Mouse (Mus musculus): Measurements from ENCODE around the gene Sncb. TPM values are rescaled to one million over a fixed set of nuclear protein-coding genes. Genes with fewer than 3 reads are reported as not detected.

The Sncb gene
- polyA plus RNA-seq, 1 experiment from 2014 or later = 0.24 TPM

GRCm38 (mm10) chr13:54726131-54726530, 40.3 kb downstream of the Sncb start:
- 68% methylated on average over 11 of the region's 11 CpGs for WGBS
- H3K27me3 ChIP-seq (replicated peaks) = no peaks in the 10 kb centered on the region
- H3K4me1 ChIP-seq (replicated peaks) = no peaks in the 10 kb centered on the region
- no peak for ATAC-seq
- no peaks in the 10 kb centered on the region for H3K9me3 ChIP-seq
- no peak overlapping the region for H3K9ac ChIP-seq
- no peak overlapping the region for H3K4me3 ChIP-seq (replicated peaks)
- H3K4me2 ChIP-seq (replicated peaks) = no peak overlapping the region
- H3K27ac ChIP-seq = no peak overlapping the region
- peaks cover 4% of the 10 kb centered on the region; the same call in 1 of the 2 replicates for H3K36me3 ChIP-seq

GRCm38 (mm10) chr13:54723143-54723542, 43.3 kb downstream of the Sncb start:
- Histone ChIP-seq H3K4me3 (replicated peaks) (no peak overlapping the region), H3K4me2 (replicated peaks) (no peak overlapping the region), H3K9ac (no peak overlapping the region), H3K27ac (no peak overlapping the region), H3K4me1 (replicated peaks) (no peaks in the 10 kb centered on the region), H3K27me3 (replicated peaks) (no peaks in the 10 kb centered on the region), H3K36me3 (peaks cover 4% of the 10 kb centered on the region; the same call in 1 of the 2 replicates), H3K9me3 (no peaks in the 10 kb centered on the region)
- 90% methylated on average over 3 of the region's 3 CpGs for WGBS
- ATAC-seq = no peak

- Histone ChIP-seq H3K9me3 (no peaks in the 10 kb centered on the region), H3K4me3 (replicated peaks) (no peak overlapping the region), H3K9ac (no peak overlapping the region), H3K36me3 (0 out of 2 replicates have a peak, but pooled peaks cover under 1% of the 10 kb centered on the region), H3K27ac (no peak overlapping the region), H3K4me2 (replicated peaks) (no peak overlapping the region), H3K27me3 (replicated peaks) (no peaks in the 10 kb centered on the region), H3K4me1 (replicated peaks) (no peaks in the 10 kb centered on the region)
- 3% methylated on average over 5 of the region's 5 CpGs for WGBS
- no peak for ATAC-seq
These were observed 49.5 kb downstream of the Sncb start for GRCm38 (mm10) chr13:54716916-54717315.

GRCm38 (mm10) chr13:54714996-54715395, 51.4 kb downstream of the Sncb start:
- no peak overlapping the region for H3K27ac ChIP-seq
- H3K9me3 ChIP-seq = no peaks in the 10 kb centered on the region
- no peak overlapping the region for H3K9ac ChIP-seq
- no peaks in the 10 kb centered on the region for H3K27me3 ChIP-seq (replicated peaks)
- no peak overlapping the region for H3K4me2 ChIP-seq (replicated peaks)
- no peaks in the 10 kb centered on the region for H3K36me3 ChIP-seq
- no peak for ATAC-seq
- no peaks in the 10 kb centered on the region for H3K4me1 ChIP-seq (replicated peaks)
- WGBS = 55% methylated on average over 10 of the region's 10 CpGs
- no peak overlapping the region for H3K4me3 ChIP-seq (replicated peaks)

- Histone ChIP-seq H3K4me3 (replicated peaks) (no peak overlapping the region), H3K9me3 (no peaks in the 10 kb centered on the region), H3K4me2 (replicated peaks) (no peak overlapping the region), H3K36me3 (no peaks in the 10 kb centered on the region), H3K9ac (no peak overlapping the region), H3K4me1 (replicated peaks) (no peaks in the 10 kb centered on the region), H3K27ac (no peak overlapping the region), H3K27me3 (replicated peaks) (no peaks in the 10 kb centered on the region)
- ATAC-seq = no peak
- 50% methylated on average over 4 of the region's 4 CpGs for WGBS
These were observed 52.0 kb downstream of the Sncb start for GRCm38 (mm10) chr13:54714393-54714792.

- Histone ChIP-seq H3K9me3 (no peaks in the 10 kb centered on the region), H3K36me3 (no peaks in the 10 kb centered on the region), H3K27me3 (replicated peaks) (no peaks in the 10 kb centered on the region), H3K4me3 (replicated peaks) (no peak overlapping the region), H3K27ac (no peak overlapping the region), H3K4me2 (replicated peaks) (no peak overlapping the region), H3K4me1 (replicated peaks) (no peaks in the 10 kb centered on the region), H3K9ac (no peak overlapping the region)
- 86% methylated on average over 3 of the region's 3 CpGs for WGBS
- ATAC-seq = no peak
These were observed 55.5 kb downstream of the Sncb start for GRCm38 (mm10) chr13:54710866-54711265.

Other genes with a start within 250 kb of the Sncb start
- 107 and 110 TPM in 2 replicates for gene 4833439L19Rik, start 201.2 kb downstream of the Sncb start, polyA plus RNA-seq (2015; fragmentation: Nextera tagmentation; extraction: Ambion mirVana)
- gene Arl10, start 191.6 kb downstream of the Sncb start, polyA plus RNA-seq (2015; fragmentation: Nextera tagmentation; extraction: Ambion mirVana) = 21.7 and 25.2 TPM in 2 replicates
- gene Nop16, start 176.5 kb downstream of the Sncb start, polyA plus RNA-seq (2015; fragmentation: Nextera tagmentation; extraction: Ambion mirVana) = 86.1 and 93.9 TPM in 2 replicates
- gene Higd2a, start 176.4 kb downstream of the Sncb start, polyA plus RNA-seq (2015; fragmentation: Nextera tagmentation; extraction: Ambion mirVana) = 233 and 239 TPM in 2 replicates
- 76.9 and 78.6 TPM in 2 replicates for gene Cltb, start 155.3 kb downstream of the Sncb start, polyA plus RNA-seq (2015; fragmentation: Nextera tagmentation; extraction: Ambion mirVana)
- 67.5 and 68.5 TPM in 2 replicates for gene Faf2, start 144.8 kb downstream of the Sncb start, polyA plus RNA-seq (2015; fragmentation: Nextera tagmentation; extraction: Ambion mirVana)
- gene Rnf44, start 72.7 kb downstream of the Sncb start, polyA plus RNA-seq (2015; fragmentation: Nextera tagmentation; extraction: Ambion mirVana) = 77.9 and 78.3 TPM in 2 replicates
- 32.2 and 37.2 TPM in 2 replicates for gene Cdhr2, start 65.1 kb downstream of the Sncb start, polyA plus RNA-seq (2015; fragmentation: Nextera tagmentation; extraction: Ambion mirVana)
- 0.53 and 0.82 TPM in 2 replicates for gene Gprin1, start 16.7 kb downstream of the Sncb start, polyA plus RNA-seq (2015; fragmentation: Nextera tagmentation; extraction: Ambion mirVana)
- gene Eif4e1b, start 17.4 kb upstream of the Sncb start, polyA plus RNA-seq (2015; fragmentation: Nextera tagmentation; extraction: Ambion mirVana) = not detected in 2 replicates
- 13.9 TPM in 2 replicates for gene Tspan17, start 22.8 kb upstream of the Sncb start, polyA plus RNA-seq (2015; fragmentation: Nextera tagmentation; extraction: Ambion mirVana)
- 2.3 and 2.4 TPM in 2 replicates for gene Unc5a, start 182.8 kb upstream of the Sncb start, polyA plus RNA-seq (2015; fragmentation: Nextera tagmentation; extraction: Ambion mirVana)